Mouse (Mus musculus) ovary, postnatal 14 days (tissue): ENCODE data around the gene Ptpn5.

Experiments
- DNase-seq: peaks from one replicate; pipeline ENCODE4 v3.0.0; 2022; ENCODE audit warnings: low spot score

Ptpn5 gene

GRCm38 (mm10) chr7:47133331-47133730 lies at the start of gene Ptpn5:
Gene Ptpn5, minus strand, starts transcription at chr7:47133684.
- DNase-seq, result no peak

DNA sequence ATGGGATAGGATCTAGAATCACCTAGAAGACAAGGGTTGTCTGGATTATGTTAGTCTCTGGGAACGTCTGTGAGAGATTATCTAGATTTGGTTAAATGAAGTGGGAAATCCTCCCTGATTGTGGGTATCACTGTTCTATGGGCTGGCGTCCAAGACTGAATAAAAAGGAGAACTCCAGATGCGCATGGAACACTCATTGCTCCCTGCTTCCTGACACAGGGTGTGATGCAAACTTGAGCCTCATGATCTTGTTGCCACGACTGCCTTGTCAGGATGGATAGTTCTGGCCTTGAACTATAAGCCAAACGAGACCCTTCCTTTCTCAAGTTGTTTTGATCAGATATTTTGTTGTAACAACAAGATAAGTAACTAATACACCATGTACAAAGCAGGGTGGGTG lies 37.3 kb upstream of the Ptpn5 start:
- no peak for DNase-seq

- DNase-seq, result no peak
These were observed 31.5 kb upstream of the Ptpn5 start for GRCm38 (mm10) chr7:47165028-47165427.

DNA sequence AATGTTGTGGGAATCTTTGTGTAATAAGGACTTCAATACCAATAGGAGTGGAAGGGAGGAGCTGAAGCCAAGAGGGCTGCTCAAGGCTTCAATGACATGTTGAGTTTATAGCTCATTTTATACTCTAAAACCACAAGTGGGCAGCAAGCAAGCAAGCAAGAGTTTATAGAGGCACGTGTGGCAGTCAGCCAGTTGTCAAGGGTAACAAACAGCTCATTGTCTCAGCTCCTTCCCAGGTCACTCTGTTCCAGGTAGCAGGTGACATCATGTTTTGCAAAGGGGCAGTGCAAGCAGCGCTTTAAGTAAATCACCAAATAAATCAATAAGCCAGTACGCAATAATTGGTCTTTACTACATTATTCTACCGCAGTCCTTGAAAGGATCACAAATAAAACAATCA lies 29.7 kb upstream of the Ptpn5 start:
- peak; percentile 46 for DNase-seq

GRCm38 (mm10) chr7:47158451-47158850 lies 25.0 kb upstream of the Ptpn5 start:
- no peak for DNase-seq

GRCm38 (mm10) chr7:47157743-47158142 lies 24.3 kb upstream of the Ptpn5 start:
- DNase-seq, result no peak

- DNase-seq, result no peak
These were observed 22.4 kb upstream of the Ptpn5 start for GRCm38 (mm10) chr7:47155849-47156248.

DNA sequence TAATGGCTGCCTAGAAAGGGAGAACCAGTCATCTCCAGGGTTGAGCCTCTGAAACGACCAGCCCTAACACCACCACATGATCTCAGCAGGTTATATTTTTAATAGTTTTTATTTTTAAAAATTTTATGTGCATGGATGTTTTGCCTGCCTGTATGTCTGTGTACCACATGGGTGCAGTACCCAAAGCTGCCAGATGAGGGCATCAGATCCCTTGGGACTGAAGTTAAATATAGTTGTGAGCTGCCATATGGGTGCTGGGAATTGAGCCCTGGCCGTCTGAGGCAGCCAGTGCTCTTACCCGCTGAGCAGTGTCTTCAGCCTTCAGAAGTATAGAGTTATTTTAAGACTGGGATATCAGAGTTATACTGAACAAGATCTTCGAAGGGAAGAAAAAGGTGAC lies 21.9 kb upstream of the Ptpn5 start:
- DNase-seq, result no peak

DNA sequence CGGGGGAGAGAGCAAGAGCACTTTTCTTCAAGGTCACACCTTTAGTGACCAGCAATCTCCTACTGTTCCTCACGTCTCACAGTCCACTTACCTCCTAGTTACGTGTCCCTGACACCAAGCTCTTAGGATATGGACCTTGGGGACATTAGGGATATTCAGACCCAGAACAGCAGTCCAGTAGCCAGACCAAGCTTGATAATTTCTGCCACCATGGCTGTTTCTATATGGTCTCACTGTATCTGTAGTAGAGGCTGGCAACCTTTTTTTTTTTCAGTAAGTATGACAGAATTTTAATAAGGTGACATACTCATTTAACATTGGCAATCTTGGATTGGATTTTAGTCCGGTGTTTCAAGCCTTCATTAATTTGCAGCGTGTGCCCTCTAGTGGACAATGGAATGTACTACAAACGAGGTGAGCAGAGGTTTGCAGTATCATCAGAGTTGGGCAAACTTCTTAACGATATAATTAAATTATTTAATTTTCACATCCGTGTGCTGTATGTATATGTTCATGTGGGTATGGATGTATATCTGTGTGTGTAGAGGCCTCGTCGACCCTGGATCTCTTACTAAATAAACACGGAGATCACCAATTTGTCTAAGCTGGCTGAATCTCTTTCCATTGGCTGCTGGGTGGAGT lies 17.1 kb upstream of the Ptpn5 start:
- peak; percentile 34 for DNase-seq

GRCm38 (mm10) chr7:47148298-47148697 lies 14.8 kb upstream of the Ptpn5 start:
- no peak for DNase-seq

- DNase-seq, result no peak
These were observed 12.7 kb upstream of the Ptpn5 start for GRCm38 (mm10) chr7:47146034-47146812.

GRCm38 (mm10) chr7:47144299-47144698 lies 10.8 kb upstream of the Ptpn5 start:
- DNase-seq, result no peak

DNA sequence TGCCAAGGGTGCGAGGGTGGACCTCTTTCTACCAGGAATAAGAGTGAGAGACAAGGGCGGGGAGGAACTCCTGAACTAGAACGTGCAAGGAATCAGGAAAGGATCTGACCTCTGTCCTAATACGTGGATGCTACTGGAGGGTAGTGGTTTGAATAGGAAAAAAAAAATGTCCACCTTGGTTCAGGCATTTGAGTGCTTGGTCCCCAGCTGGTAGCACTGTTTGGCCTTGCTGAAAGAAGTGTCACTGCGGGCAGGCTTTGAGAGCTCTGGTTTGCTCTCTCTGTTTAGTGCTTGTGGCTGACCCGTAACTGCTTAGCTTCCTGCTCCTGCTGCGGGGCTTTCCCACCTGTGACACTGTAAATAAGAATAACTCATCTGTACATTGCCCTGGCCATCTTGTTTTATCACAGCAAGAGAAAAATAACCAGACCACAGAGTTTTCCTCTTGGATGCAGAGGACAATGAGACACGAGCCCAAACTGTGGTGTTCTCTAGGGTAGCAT lies 6.4 kb upstream of the Ptpn5 start:
- DNase-seq, result no peak

DNA sequence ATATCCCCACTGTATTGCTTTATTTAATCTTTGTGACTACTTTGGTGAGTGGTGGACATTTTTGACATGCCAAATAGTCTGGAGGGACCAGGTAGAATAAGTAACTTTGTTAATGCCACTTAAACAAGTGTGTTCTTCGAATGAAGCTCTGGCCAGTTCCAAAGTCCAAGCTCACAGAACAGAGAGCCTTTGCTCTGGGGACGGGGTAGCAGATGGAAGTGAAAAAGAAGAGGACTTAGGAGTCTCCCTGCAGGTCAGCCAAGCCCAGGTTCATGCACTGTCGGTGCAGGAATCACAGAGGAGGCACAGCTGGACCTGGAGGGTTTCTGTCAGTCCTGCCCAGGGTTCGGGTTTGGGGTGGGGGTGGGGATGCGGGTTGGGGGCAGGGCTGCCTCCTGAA lies 1.1 kb upstream of the Ptpn5 start:
- DNase-seq, result no peak

DNA sequence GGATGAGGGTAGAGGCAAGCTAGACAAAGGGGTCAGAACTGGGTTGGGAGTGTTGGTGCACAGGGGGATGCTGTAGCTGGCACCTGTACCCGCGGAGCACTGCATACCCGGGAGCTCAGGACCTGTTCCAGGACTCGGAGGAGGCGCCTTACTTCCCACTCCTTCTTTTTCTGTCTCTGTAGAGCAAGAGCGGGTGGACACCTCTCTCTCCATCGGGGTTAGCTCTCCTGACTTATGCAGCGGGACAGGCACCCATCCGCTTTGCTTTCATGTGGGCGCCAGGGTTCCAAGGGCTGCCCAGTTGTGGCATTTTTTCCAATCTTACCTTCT lies 588 bp downstream of the Ptpn5 start:
- DNase-seq, result no peak

- no peak for DNase-seq
These were observed 1.1 kb downstream of the Ptpn5 start for GRCm38 (mm10) chr7:47132180-47132930.

DNA sequence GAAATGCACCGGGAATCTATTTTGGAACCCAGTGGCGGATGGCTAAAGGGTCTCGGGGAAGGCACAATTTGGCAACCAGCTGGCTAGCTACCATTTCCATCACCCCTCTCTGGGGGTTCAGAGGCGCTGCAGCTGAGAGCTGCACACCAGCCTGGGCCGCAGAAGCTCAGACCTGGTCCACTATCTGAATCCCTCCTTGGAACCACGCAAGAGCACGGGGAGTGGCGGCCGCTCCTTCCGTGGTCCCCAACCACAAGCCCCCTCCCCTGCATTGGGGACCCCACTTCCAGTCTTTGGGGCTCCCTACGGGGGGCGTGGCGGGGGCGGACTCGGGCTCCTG lies 1.7 kb downstream of the Ptpn5 start:
- DNase-seq, result no peak

DNA sequence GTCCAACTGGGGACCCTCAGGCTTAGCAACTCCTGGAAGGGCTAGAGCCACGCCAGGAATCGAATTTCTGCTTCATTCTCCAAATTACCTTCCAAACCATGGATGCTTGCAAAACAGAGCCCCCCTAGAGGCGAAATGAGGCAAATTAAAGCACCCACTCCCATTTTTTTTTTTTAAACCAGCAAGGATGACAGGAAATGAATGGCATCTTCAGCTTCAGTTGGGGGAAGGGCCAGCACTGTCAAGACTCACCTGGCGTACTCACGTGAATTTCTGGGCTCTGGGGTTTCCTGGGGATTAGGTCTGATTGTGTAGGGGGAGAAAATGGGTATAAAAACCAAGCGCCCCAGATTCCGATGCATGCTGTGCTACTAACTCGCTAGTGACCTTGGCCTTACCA lies 2.2 kb downstream of the Ptpn5 start:
- DNase-seq, result no peak

DNA sequence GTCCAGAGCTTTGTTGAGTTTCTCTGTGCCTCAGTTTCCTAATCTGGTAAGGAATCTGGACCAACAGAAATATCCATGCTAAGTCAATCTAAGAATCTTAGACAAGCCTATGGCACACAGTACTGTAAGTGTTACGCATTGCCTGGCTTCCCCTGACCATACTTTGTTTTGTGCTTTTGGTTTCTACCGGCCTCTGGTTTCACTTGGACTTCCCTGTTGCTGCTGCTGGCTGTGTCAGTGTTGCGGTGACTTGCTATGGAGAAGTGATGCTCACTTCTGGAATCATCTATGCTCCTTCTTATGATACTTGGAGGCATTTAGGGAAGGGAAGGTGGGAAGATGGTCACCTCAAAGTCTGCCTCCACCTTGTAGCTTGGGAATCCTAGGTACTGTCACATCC lies 11.5 kb downstream of the Ptpn5 start:
- DNase-seq, result no peak

- no peak for DNase-seq
These were observed 16.8 kb downstream of the Ptpn5 start for GRCm38 (mm10) chr7:47116666-47117065.

DNA sequence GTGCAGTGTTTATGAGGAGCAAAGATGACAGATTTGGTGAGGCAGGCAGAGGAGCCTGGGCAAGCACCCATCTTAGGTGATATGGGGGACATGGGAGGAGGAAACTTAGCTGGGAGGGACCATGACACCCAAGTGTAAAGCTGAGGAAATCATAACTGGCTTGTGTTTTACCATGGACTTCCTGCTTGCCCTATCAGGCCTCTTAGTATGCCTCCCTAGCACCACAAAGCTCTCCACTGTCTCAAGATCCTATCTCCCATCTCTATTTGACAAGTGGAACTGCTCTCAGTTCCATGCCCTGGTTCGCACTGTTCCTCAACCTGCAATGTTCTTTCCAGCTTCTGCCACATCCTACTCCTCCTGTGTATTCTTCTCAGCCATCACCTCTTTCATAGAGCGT lies 18.0 kb downstream of the Ptpn5 start:
- DNase-seq, result no peak

DNA sequence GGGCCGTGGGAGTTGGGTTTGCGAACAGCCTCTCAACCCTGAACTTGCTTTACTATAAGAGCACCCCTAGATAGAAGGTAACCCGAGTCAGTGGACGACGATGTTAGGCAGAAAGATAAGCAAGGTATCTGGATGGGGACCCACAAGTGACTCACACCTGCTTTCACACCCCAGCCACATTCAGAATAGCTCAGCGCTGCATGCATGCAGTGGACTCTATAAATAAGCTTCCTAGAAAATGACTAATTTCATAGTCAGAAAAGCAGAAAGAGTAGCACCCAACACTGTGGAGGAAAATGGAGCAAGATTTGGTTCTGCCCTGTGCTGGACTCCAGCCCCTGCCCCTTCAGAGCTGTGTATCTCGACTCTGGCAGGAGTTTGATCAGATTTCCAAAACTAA lies 20.1 kb downstream of the Ptpn5 start:
- no peak for DNase-seq

DNA sequence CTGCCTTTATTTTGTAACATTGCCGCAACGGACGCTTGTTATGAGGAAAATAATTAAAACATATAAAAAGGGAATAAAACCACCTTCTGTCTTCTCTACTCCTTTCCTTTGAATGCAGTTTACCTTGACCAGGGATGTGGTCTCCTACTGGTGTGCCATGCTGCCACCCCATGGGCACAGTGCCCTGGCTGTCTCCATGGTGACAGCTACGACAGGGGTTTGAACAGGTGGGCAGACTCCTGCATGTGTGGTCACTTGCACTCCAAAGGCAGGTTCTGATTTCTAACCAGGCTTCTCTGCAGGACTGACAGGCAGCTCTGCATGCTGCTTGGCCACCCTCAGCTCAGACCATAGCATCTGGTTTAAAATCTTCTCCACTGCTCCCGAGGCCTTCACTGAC lies 21.4 kb downstream of the Ptpn5 start:
- DNase-seq, result no peak
